Mouse (Mus musculus): Measurements from ENCODE around the gene Cct5.

GRCm38 (mm10) chr15:31649691-31650090 lies 48.1 kb upstream of the Cct5 start:
- TF ChIP-seq CTCF (IDR thresholded peaks at IDR 0.05; ENCODE audit: control insufficient read depth, insufficient read depth, low read length) (no peak), POLR2A (IDR thresholded peaks at IDR 0.05; ENCODE audit: borderline replicate concordance, control insufficient read depth, low read depth, low read length) (no peak)
